Mouse (Mus musculus) small intestine, adult 2 months (tissue): Measurements from ENCODE around the gene Ptprd. TPM values are rescaled to one million over a fixed set of nuclear protein-coding genes. Genes with fewer than 3 reads are reported as not detected.

Experiments used
- H3K27ac ChIP-seq: fragments of 200-500 bp; 2 replicates; pipeline ENCODE4 v1.5.1; 2012; ENCODE audit warnings: low read depth, low read length, control low read depth, inconsistent platforms; ENCODE audit not compliant: insufficient read depth
- H3K27me3 ChIP-seq: fragments of 200-500 bp; 2 replicates; pipeline ENCODE4 v1.6.1; 2012; ENCODE audit warnings: mild to moderate bottlenecking, moderate library complexity, low read length, inconsistent platforms; ENCODE audit not compliant: control insufficient read depth, insufficient read depth
- H3K36me3 ChIP-seq: fragments of 200-500 bp; 2 replicates; pipeline ENCODE4 v1.6.1; 2012; ENCODE audit warnings: mild to moderate bottlenecking, low read length, control low read depth, inconsistent platforms; ENCODE audit not compliant: control insufficient read depth, insufficient read depth
- H3K4me1 ChIP-seq: fragments of 200-500 bp; 2 replicates; pipeline ENCODE4 v1.6.1; 2012; ENCODE audit warnings: low read length, inconsistent platforms, mixed read lengths; ENCODE audit not compliant: control insufficient read depth, insufficient read depth, insufficient read length
- H3K4me3 ChIP-seq: fragments of 200-500 bp; 2 replicates; pipeline ENCODE4 v1.5.1; 2012; ENCODE audit warnings: low read depth, mild to moderate bottlenecking, control low read depth, inconsistent platforms, low read length, moderate library complexity
- CTCF ChIP-seq: fragments of 200-500 bp; IDR thresholded peaks from 2 replicates; pipeline ENCODE4 v1.5.1; 2012; ENCODE audit warnings: low read depth, mild to moderate bottlenecking, control low read depth, inconsistent platforms, low read length, moderate library complexity, mixed read lengths; ENCODE audit not compliant: insufficient replicate concordance, insufficient read length; ENCODE audit errors: extremely low read depth
- POLR2A ChIP-seq: fragments of 200-500 bp; IDR thresholded peaks from 2 replicates; pipeline ENCODE4 v1.6.1; 2012; ENCODE audit warnings: low read depth, mild to moderate bottlenecking, control low read depth, inconsistent platforms, low read length, moderate library complexity
- WGBS: fragments of 180-500 bp; shearing (Covaris S2); methylation state at CpG from one replicate; pipeline ENCODE4 v1.1.7; 2018; 5-methylcytosine and 5-hydroxymethylcytosine counted together
- polyA plus RNA-seq: library from polyadenylated mRNA; depleted of rRNA; stranded (reverse); fragments of >200 nt; gene quantifications from 2 replicates; pipeline ENCODE4 v1.2.3, GENCODE M21; 2012; rRNA removed

Ptprd gene
- polyA plus RNA-seq, result 0.66 and 1.5 TPM in 2 replicates

- no peak for TF ChIP-seq CTCF
- no peak for TF ChIP-seq POLR2A
- WGBS, result 3% methylated on average over 86 of the region's 86 CpGs
- H3K27me3 ChIP-seq, result peaks cover 8% of the 10 kb centered on the region; the same call in 1 of the 2 replicates
- peaks cover 3% of the 10 kb centered on the region; the same call in 1 of the 2 replicates for H3K4me1 ChIP-seq
- H3K36me3 ChIP-seq, result no peaks in the 10 kb centered on the region
- H3K27ac ChIP-seq, result no peak within 1 kb of the TSS
- peak within 1 kb of the TSS; percentile 30 for H3K4me3 ChIP-seq
These were observed at the start of gene Ptprd for GRCm38 (mm10) chr4:78211529-78212494. Gene Ptprd (minus strand): TSS chr4:78211961.

GRCm38 (mm10) chr4:78235820-78236219 lies 24.1 kb upstream of the Ptprd start:
- no peaks in the 10 kb centered on the region for H3K36me3 ChIP-seq
- H3K4me1 ChIP-seq, result no peaks in the 10 kb centered on the region
- no peak overlapping the region for H3K4me3 ChIP-seq
- TF ChIP-seq CTCF (no peak), POLR2A (no peak)
- H3K27ac ChIP-seq, result no peak overlapping the region
- no peaks in the 10 kb centered on the region for H3K27me3 ChIP-seq
- WGBS, result 31% methylated on average over 2 of the region's 2 CpGs

- Histone ChIP-seq H3K36me3 (no peaks in the 10 kb centered on the region), H3K4me1 (no peaks in the 10 kb centered on the region), H3K4me3 (no peak overlapping the region), H3K27ac (no peak overlapping the region), H3K27me3 (no peaks in the 10 kb centered on the region)
- WGBS, result 53% methylated on average over 2 of the region's 2 CpGs
- TF ChIP-seq CTCF, result no peak
These were observed 23.6 kb upstream of the Ptprd start for GRCm38 (mm10) chr4:78235316-78235715.

GRCm38 (mm10) chr4:78234681-78235080 lies 22.9 kb upstream of the Ptprd start:
- WGBS, result 56% methylated on average over 1 of the region's 1 CpGs

GRCm38 (mm10) chr4:78213949-78214348 lies 2.2 kb upstream of the Ptprd start:
- Histone ChIP-seq H3K4me1 (peaks cover 3% of the 10 kb centered on the region; the same call in 1 of the 2 replicates), H3K27ac (no peak overlapping the region), H3K27me3 (peaks cover 8% of the 10 kb centered on the region; the same call in 1 of the 2 replicates), H3K36me3 (no peaks in the 10 kb centered on the region), H3K4me3 (no peak overlapping the region)
- WGBS, result 63% methylated on average over 4 of the region's 4 CpGs
- TF ChIP-seq CTCF (no peak), POLR2A (no peak)

More at GRCm38 (mm10) chr4:78234681-78235080, 22.9 kb upstream of the Ptprd start:
- TF ChIP-seq CTCF (no peak), POLR2A (no peak)
- no peak overlapping the region for H3K27ac ChIP-seq
- H3K36me3 ChIP-seq, result no peaks in the 10 kb centered on the region
- no peaks in the 10 kb centered on the region for H3K4me1 ChIP-seq
- H3K4me3 ChIP-seq, result no peak overlapping the region
- no peaks in the 10 kb centered on the region for H3K27me3 ChIP-seq

- 71% methylated on average over 4 of the region's 4 CpGs for WGBS
- no peak for TF ChIP-seq CTCF
- TF ChIP-seq POLR2A, result no peak
These were observed 1.2 kb upstream of the Ptprd start for GRCm38 (mm10) chr4:78212941-78213340.

GRCm38 (mm10) chr4:78210878-78211528 lies 758 bp downstream of the Ptprd start:
- Histone ChIP-seq H3K27ac (no peak overlapping the region), H3K4me1 (peaks cover 3% of the 10 kb centered on the region; the same call in 1 of the 2 replicates), H3K36me3 (no peaks in the 10 kb centered on the region), H3K4me3 (no peak overlapping the region), H3K27me3 (peaks cover 8% of the 10 kb centered on the region; the same call in 1 of the 2 replicates)
- TF ChIP-seq POLR2A, result no peak
- WGBS, result 22% methylated on average over 9 of the region's 9 CpGs

More at GRCm38 (mm10) chr4:78212941-78213340, 1.2 kb upstream of the Ptprd start:
- H3K27me3 ChIP-seq, result peaks cover 8% of the 10 kb centered on the region; the same call in 1 of the 2 replicates
- H3K36me3 ChIP-seq, result no peaks in the 10 kb centered on the region
- H3K4me3 ChIP-seq, result no peak overlapping the region
- peaks cover 3% of the 10 kb centered on the region; the same call in 1 of the 2 replicates for H3K4me1 ChIP-seq
- no peak overlapping the region for H3K27ac ChIP-seq
